Mouse (Mus musculus): ENCODE data around the gene Numbl. TPM values are rescaled to one million over a fixed set of nuclear protein-coding genes. Genes with fewer than 3 reads are reported as not detected.

The Numbl gene
- polyA plus RNA-seq, 1 experiment from 2014 or later: 36.5 TPM

GRCm38 (mm10) chr7:27309832-27310231 is 51.6 kb downstream of the Numbl start:
- Histone ChIP-seq H3K9me3 (peaks cover 15% of the 10 kb centered on the region; the same call in 1 of the 2 replicates), H3K36me3 (peaks cover 3% of the 10 kb centered on the region; the same call in 1 of the 2 replicates), H3K4me2 (replicated peaks) (no peak overlapping the region), H3K27me3 (peaks cover 27% of the 10 kb centered on the region), H3K4me1 (peaks cover 3% of the 10 kb centered on the region; the same call in 1 of the 2 replicates), H3K4me3 (no peak overlapping the region), H3K9ac (no peak overlapping the region), H3K27ac (no peak overlapping the region)
- no peak for ATAC-seq (ENCODE audit: insufficient number of reproducible peaks, insufficient read depth, low FRiP score, low TSS enrichment)
- WGBS: 44% methylated on average over 3 of the region's 3 CpGs

DNA sequence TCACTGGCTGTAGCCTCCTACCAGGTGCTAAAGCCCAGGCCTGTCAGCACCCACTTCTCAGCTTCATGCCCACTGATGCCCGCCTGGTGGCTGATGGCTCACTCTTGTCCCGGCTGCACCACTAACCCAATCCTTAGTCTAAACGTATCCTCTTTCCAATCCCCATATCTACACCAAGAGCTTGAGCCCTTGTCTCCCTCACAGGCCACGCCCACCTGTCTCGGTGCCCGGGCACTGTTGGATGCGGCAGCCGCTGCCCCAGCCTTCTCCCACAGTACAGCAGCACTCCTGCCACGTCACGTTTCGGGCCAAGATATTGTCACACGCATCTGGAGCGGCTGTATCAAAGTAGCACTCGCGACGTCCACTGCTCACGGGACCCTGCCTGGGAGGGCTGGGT is 52.1 kb downstream of the Numbl start:
- H3K36me3 ChIP-seq: peaks cover 3% of the 10 kb centered on the region; the same call in 1 of the 2 replicates
- no peak for ATAC-seq (ENCODE audit: insufficient number of reproducible peaks, insufficient read depth, low FRiP score, low TSS enrichment)
- peaks cover 15% of the 10 kb centered on the region; the same call in 1 of the 2 replicates for H3K9me3 ChIP-seq
- peaks cover 3% of the 10 kb centered on the region; the same call in 1 of the 2 replicates for H3K4me1 ChIP-seq
- WGBS: 3% methylated on average over 17 of the region's 17 CpGs
- no peak overlapping the region for H3K27ac ChIP-seq
- H3K9ac ChIP-seq: no peak overlapping the region
- H3K4me3 ChIP-seq: 0 out of 2 replicates have a peak overlapping the region, but pooled peaks have one; percentile 11
- peak overlapping the region; percentile 39 for H3K4me2 ChIP-seq (replicated peaks)
- peaks cover 27% of the 10 kb centered on the region for H3K27me3 ChIP-seq

DNA sequence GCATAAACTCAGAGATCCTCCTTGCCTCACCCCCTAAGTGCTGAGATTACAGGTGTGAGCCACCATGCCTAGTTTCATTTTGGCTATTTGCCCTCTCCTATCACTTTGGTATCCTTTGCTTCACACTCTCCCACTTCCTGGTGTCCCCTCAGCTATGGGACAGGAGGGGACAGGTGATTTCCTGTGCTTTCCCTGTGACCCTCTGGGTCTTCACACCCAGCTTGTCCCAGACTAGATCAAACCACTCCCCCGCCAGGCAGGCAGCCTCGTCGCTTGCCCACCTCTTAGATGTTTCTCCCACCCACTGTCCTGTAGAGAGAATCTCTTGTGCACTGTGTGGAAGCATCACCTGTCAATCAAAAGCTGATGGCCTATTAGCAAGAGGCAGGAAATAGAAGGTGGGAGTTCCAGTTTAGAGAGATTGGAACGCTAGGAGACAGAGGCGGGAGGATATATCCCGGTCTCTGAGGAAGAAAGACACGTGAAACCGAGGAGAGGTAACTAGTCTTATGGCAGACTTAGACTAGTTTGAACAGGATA is 52.8 kb downstream of the Numbl start:
- WGBS: 46% methylated on average over 8 of the region's 8 CpGs
- no peak overlapping the region for H3K9ac ChIP-seq
- peaks cover 15% of the 10 kb centered on the region; the same call in 1 of the 2 replicates for H3K9me3 ChIP-seq
- ATAC-seq (ENCODE audit: insufficient number of reproducible peaks, insufficient read depth, low FRiP score, low TSS enrichment): no peak
- H3K27me3 ChIP-seq: peaks cover 24% of the 10 kb centered on the region
- H3K27ac ChIP-seq: no peak overlapping the region
- no peak overlapping the region for H3K4me2 ChIP-seq (replicated peaks)
- H3K36me3 ChIP-seq: peaks cover 3% of the 10 kb centered on the region; the same call in 1 of the 2 replicates
- H3K4me3 ChIP-seq: no peak overlapping the region
- H3K4me1 ChIP-seq: peaks cover 3% of the 10 kb centered on the region; the same call in 1 of the 2 replicates

DNA sequence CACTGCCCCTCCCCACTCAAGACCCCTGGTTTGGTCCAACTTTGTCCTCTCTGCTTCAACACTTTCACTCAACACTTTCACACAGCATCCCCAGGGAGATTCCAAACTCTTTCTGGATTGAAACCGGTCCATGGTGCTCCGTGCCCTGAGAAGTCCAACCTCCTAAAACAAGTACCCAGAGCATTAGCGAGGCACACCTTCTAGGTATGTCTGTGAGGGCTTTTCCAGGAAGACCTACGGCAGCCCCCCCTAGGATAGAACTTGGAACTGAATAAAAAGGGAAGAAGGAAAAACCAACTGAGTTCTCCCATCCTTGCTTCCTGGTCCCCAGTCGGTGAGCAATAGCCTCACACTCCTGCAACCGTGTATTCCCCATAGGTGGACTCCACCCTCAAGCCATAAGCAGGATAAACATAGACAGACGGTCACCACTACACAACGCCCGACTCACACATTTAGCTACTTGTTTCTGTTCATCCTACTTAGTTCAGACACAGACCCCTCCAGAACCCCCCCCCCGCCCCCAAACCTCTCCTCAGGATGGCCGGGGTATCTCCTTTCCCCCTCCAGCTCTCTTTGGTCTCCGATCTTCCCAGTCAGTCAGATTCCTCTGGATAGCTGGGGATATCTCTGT is 53.5 kb downstream of the Numbl start:
- H3K27ac ChIP-seq: no peak overlapping the region
- H3K4me1 ChIP-seq: peaks cover 3% of the 10 kb centered on the region; the same call in 1 of the 2 replicates
- peaks cover 15% of the 10 kb centered on the region; the same call in 1 of the 2 replicates for H3K9me3 ChIP-seq
- H3K27me3 ChIP-seq: peaks cover 24% of the 10 kb centered on the region
- peaks cover 3% of the 10 kb centered on the region; the same call in 1 of the 2 replicates for H3K36me3 ChIP-seq
- no peak overlapping the region for H3K4me2 ChIP-seq (replicated peaks)
- H3K4me3 ChIP-seq: no peak overlapping the region
- no peak overlapping the region for H3K9ac ChIP-seq
- no peak for ATAC-seq (ENCODE audit: insufficient number of reproducible peaks, insufficient read depth, low FRiP score, low TSS enrichment)
- 89% methylated on average over 12 of the region's 12 CpGs for WGBS

GRCm38 (mm10) chr7:27314393-27314792 is 56.2 kb downstream of the Numbl start:
- Histone ChIP-seq H3K9ac (no peak overlapping the region), H3K9me3 (peaks cover 15% of the 10 kb centered on the region; the same call in 1 of the 2 replicates), H3K36me3 (peaks cover 3% of the 10 kb centered on the region; the same call in 1 of the 2 replicates), H3K27ac (no peak overlapping the region), H3K4me1 (no peaks in the 10 kb centered on the region), H3K27me3 (peaks cover 20% of the 10 kb centered on the region), H3K4me2 (replicated peaks) (no peak overlapping the region), H3K4me3 (no peak overlapping the region)
- 91% methylated on average over 3 of the region's 3 CpGs for WGBS
- no peak for ATAC-seq (ENCODE audit: insufficient number of reproducible peaks, insufficient read depth, low FRiP score, low TSS enrichment)

DNA sequence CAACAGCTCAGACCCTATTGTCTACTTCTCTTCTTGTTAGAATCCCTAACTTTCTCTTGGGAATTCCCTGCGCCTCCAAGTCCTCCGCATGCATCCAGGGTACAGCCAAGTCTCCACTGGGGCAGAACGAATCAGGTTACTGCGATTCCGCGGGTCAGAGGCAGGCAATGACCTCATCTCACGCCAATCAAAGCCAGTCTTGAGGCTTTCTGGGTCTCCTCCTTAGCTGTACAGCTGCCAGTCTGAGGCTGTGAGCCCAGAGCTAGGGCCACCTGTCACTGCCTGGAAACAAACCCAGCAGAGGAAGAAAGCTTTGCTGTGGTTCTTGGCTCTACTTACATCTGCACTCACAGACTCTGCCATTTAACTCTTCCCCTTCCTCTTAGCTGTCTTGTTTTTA is 57.7 kb downstream of the Numbl start:
- peaks cover 15% of the 10 kb centered on the region; the same call in 1 of the 2 replicates for H3K9me3 ChIP-seq
- peaks cover 9% of the 10 kb centered on the region for H3K27me3 ChIP-seq
- H3K36me3 ChIP-seq: peaks cover 3% of the 10 kb centered on the region; the same call in 1 of the 2 replicates
- H3K4me2 ChIP-seq (replicated peaks): no peak overlapping the region
- WGBS: 18% methylated on average over 7 of the region's 7 CpGs
- no peak overlapping the region for H3K9ac ChIP-seq
- no peaks in the 10 kb centered on the region for H3K4me1 ChIP-seq
- H3K27ac ChIP-seq: no peak overlapping the region
- no peak for ATAC-seq (ENCODE audit: insufficient number of reproducible peaks, insufficient read depth, low FRiP score, low TSS enrichment)
- H3K4me3 ChIP-seq: no peak overlapping the region

GRCm38 (mm10) chr7:27319411-27319810 is 61.2 kb downstream of the Numbl start:
- ATAC-seq (ENCODE audit: insufficient number of reproducible peaks, insufficient read depth, low FRiP score, low TSS enrichment): no peak
- Histone ChIP-seq H3K36me3 (no peaks in the 10 kb centered on the region), H3K4me2 (replicated peaks) (no peak overlapping the region), H3K4me3 (no peak overlapping the region), H3K27me3 (peaks cover 15% of the 10 kb centered on the region), H3K27ac (no peak overlapping the region), H3K9me3 (peaks cover 1% of the 10 kb centered on the region; the same call in 1 of the 2 replicates), H3K9ac (no peak overlapping the region), H3K4me1 (no peaks in the 10 kb centered on the region)
- WGBS: 91% methylated on average over 22 of the region's 22 CpGs

- H3K4me3 ChIP-seq: no peak overlapping the region
- no peak overlapping the region for H3K27ac ChIP-seq
- ATAC-seq (ENCODE audit: insufficient number of reproducible peaks, insufficient read depth, low FRiP score, low TSS enrichment): no peak
- peaks cover 13% of the 10 kb centered on the region for H3K4me1 ChIP-seq
- 21% methylated on average over 13 of the region's 13 CpGs for WGBS
- H3K27me3 ChIP-seq: peaks cover 43% of the 10 kb centered on the region
- no peak overlapping the region for H3K4me2 ChIP-seq (replicated peaks)
- no peaks in the 10 kb centered on the region for H3K36me3 ChIP-seq
- H3K9ac ChIP-seq: no peak overlapping the region
- H3K9me3 ChIP-seq: no peaks in the 10 kb centered on the region
Measured at GRCm38 (mm10) chr7:27322291-27322690, 64.1 kb downstream of the Numbl start.

DNA sequence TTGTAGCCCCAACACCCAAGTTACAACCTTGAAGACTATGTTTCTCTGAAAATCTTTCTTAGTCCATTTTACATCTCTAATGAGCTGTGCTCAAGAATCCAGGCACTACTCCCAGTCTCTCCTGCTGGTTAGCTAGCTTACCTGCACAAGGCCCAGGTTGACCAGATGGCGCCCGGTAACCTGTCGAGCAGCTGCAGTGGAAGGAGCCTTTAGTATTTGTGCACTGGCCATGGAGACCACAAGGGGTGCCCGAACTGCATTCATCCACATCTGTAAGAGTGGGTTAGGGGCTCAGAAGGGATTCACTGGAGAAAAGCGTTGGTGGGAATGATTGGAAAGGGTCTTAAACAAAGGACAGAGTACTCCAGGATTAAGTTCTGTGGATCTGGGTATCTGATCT is 64.8 kb downstream of the Numbl start:
- H3K27ac ChIP-seq: no peak overlapping the region
- no peak overlapping the region for H3K4me3 ChIP-seq
- no peaks in the 10 kb centered on the region for H3K36me3 ChIP-seq
- no peak overlapping the region for H3K4me2 ChIP-seq (replicated peaks)
- H3K9ac ChIP-seq: no peak overlapping the region
- no peak for ATAC-seq (ENCODE audit: insufficient number of reproducible peaks, insufficient read depth, low FRiP score, low TSS enrichment)
- 90% methylated on average over 5 of the region's 5 CpGs for WGBS
- H3K27me3 ChIP-seq: peaks cover 50% of the 10 kb centered on the region
- peaks cover 13% of the 10 kb centered on the region for H3K4me1 ChIP-seq
- no peaks in the 10 kb centered on the region for H3K9me3 ChIP-seq

- Histone ChIP-seq H3K27me3 (peaks cover 61% of the 10 kb centered on the region), H3K4me3 (no peak overlapping the region), H3K9ac (no peak overlapping the region), H3K4me1 (peaks cover 20% of the 10 kb centered on the region), H3K36me3 (no peaks in the 10 kb centered on the region), H3K4me2 (replicated peaks) (no peak overlapping the region), H3K27ac (no peak overlapping the region), H3K9me3 (no peaks in the 10 kb centered on the region)
- no peak for ATAC-seq (ENCODE audit: insufficient number of reproducible peaks, insufficient read depth, low FRiP score, low TSS enrichment)
- WGBS: 97% methylated on average over 11 of the region's 11 CpGs
Measured at GRCm38 (mm10) chr7:27324161-27324560, 65.9 kb downstream of the Numbl start.

GRCm38 (mm10) chr7:27324928-27325327 is 66.7 kb downstream of the Numbl start:
- peaks cover 68% of the 10 kb centered on the region for H3K27me3 ChIP-seq
- ATAC-seq (ENCODE audit: insufficient number of reproducible peaks, insufficient read depth, low FRiP score, low TSS enrichment): no peak
- H3K4me2 ChIP-seq (replicated peaks): no peak overlapping the region
- H3K9ac ChIP-seq: no peak overlapping the region
- WGBS: 53% methylated on average over 18 of the region's 20 CpGs
- no peak overlapping the region for H3K27ac ChIP-seq
- H3K36me3 ChIP-seq: no peaks in the 10 kb centered on the region
- peaks cover 25% of the 10 kb centered on the region for H3K4me1 ChIP-seq
- no peaks in the 10 kb centered on the region for H3K9me3 ChIP-seq
- no peak overlapping the region for H3K4me3 ChIP-seq

GRCm38 (mm10) chr7:27325697-27326096 is 67.5 kb downstream of the Numbl start:
- H3K27me3 ChIP-seq: peaks cover 76% of the 10 kb centered on the region
- H3K36me3 ChIP-seq: no peaks in the 10 kb centered on the region
- 1% methylated on average over 24 of the region's 24 CpGs for WGBS
- peaks cover 30% of the 10 kb centered on the region for H3K4me1 ChIP-seq
- ATAC-seq (ENCODE audit: insufficient number of reproducible peaks, insufficient read depth, low FRiP score, low TSS enrichment): no peak
- no peaks in the 10 kb centered on the region for H3K9me3 ChIP-seq
- H3K27ac ChIP-seq: no peak overlapping the region
- peak overlapping the region; percentile 48 for H3K4me2 ChIP-seq (replicated peaks)
- peak overlapping the region; percentile 33 for H3K4me3 ChIP-seq
- peak overlapping the region; percentile 34; the same call in 1 of the 2 replicates for H3K9ac ChIP-seq

Measured in embryonic facial prominence, embryonic 12.5 days (tissue).